Mouse (Mus musculus): ENCODE measurements at regions not wholly inside any gene's neighbourhood (a gene's known extent, or its start where the extent isn't known, plus 50 kb on each side); places are given as distances from the start of the nearest gene placed in this dataset.

GRCm38 (mm10) chr4:89459346-89459666 lies 148.5 kb upstream of the Cdkn2b start:
- TF ChIP-seq CTCF (IDR thresholded peaks at IDR 0.05; ENCODE audit: insufficient read depth, low read depth, low read length): no peak
- no peak for TF ChIP-seq POLR2A (IDR thresholded peaks at IDR 0.05; ENCODE audit: insufficient read depth, low read depth, low read length)

Data from olfactory bulb, adult 2 months (tissue).